Mouse (Mus musculus): ENCODE measurements around the gene Nrxn3. TPM values are rescaled to one million over a fixed set of nuclear protein-coding genes. Genes with fewer than 3 reads are reported as not detected.

Nrxn3 gene
- polyA plus RNA-seq, 1 experiment from 2014 or later: 1.3 TPM

DNA sequence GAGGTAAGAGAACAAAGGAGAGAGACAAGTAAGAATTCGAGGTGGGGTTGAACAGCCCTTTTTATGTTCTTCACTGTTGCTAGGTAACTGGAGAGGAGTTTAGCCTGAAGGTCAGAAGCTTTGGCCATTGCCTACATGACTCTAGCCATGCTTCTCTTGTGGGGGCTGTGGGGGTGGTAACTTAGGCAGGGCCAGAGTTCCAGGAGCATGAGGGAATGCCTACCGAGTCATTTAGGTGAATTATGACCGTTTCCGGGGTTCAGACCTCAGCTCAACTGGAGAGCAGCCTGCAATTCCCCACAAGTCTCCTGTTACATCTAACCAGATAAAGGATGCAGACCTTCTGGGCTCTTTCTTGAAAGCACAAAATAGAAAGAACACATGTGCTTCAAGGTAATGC, 1537.6 kb downstream of the Nrxn3 start:
- no peak for ATAC-seq (replicated peaks; ENCODE audit: extremely low read depth, insufficient read depth, low FRiP score)
- WGBS: 62% methylated on average over 4 of the region's 4 CpGs
- no peak overlapping the region for H3K27ac ChIP-seq (ENCODE audit: low read length)

DNA sequence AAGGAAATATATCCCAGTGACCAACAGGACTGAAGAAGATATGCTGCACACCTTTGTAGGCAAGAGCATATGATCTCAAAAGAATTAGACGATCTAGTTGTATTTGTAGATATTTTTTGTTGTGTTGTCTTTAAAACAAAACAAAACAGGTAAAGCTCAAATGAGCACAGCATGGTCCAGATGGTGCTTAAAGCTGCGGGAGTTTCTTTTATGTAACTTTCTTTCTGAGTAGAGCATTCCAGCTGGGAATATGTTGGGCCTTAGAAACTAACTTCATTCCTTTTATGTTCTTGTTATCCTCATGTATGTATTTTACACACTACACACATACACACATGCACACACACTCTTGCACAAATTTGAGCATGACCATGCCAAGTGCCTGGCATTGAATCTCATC, 1545.4 kb downstream of the Nrxn3 start:
- Histone ChIP-seq H3K9me3 (replicated peaks; ENCODE audit: control insufficient read depth, low read length) (no peaks in the 10 kb centered on the region), H3K9ac (ENCODE audit: low read length) (no peak overlapping the region), H3K4me1 (ENCODE audit: control insufficient read depth, insufficient read depth, low read length) (no peaks in the 10 kb centered on the region), H3K4me3 (ENCODE audit: low read length) (no peak overlapping the region), H3K4me2 (ENCODE audit: low read depth, low read length) (no peak overlapping the region), H3K27me3 (ENCODE audit: control insufficient read depth, insufficient read depth, low read length) (no peaks in the 10 kb centered on the region), H3K36me3 (ENCODE audit: control insufficient read depth, insufficient read depth) (no peaks in the 10 kb centered on the region), H3K27ac (ENCODE audit: low read length) (no peak overlapping the region)
- 73% methylated on average over 2 of the region's 2 CpGs for WGBS
- no peak for ATAC-seq (replicated peaks; ENCODE audit: extremely low read depth, insufficient read depth, low FRiP score)

More for the DNA sequence above, 1537.6 kb downstream of the Nrxn3 start:
- Histone ChIP-seq H3K9ac (ENCODE audit: low read length) (no peak overlapping the region), H3K4me2 (ENCODE audit: low read depth, low read length) (no peak overlapping the region), H3K4me1 (ENCODE audit: control insufficient read depth, insufficient read depth, low read length) (no peaks in the 10 kb centered on the region), H3K27me3 (ENCODE audit: control insufficient read depth, insufficient read depth, low read length) (no peaks in the 10 kb centered on the region), H3K9me3 (replicated peaks; ENCODE audit: control insufficient read depth, low read length) (no peaks in the 10 kb centered on the region), H3K36me3 (ENCODE audit: control insufficient read depth, insufficient read depth) (no peaks in the 10 kb centered on the region), H3K4me3 (ENCODE audit: low read length) (no peak overlapping the region)

DNA sequence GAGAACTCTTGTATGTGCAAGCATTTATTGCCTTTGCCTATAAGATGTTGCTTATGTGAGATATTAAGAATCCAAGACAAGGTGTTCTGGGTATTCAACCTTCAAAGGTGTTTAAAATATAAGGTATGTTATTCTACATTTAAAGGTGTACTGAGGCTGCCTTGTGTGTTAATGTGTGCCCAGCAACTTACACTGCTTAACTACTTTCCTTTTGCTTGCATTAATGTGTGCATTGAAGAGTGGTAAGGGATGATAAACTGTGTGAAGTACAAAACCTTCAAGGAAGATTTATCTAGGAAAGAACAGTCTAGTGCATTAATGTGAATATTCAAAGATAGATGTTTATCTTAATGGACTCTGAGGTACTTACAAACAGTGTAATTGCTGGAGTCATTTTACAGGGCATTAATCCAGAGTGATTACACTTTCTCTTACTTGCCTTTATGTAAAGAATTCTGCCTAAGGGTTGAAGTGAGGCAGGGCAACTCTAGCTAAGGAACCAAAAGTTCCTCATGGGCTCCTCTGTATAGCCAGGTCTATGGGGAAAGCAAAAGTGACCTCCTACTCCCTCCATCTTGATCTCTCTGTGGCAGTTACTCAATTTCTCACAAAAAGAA, 1548.2 kb downstream of the Nrxn3 start:
- H3K4me1 ChIP-seq (ENCODE audit: control insufficient read depth, insufficient read depth, low read length): no peaks in the 10 kb centered on the region
- H3K4me3 ChIP-seq (ENCODE audit: low read length): no peak overlapping the region
- no peak overlapping the region for H3K27ac ChIP-seq (ENCODE audit: low read length)
- H3K9ac ChIP-seq (ENCODE audit: low read length): no peak overlapping the region
- no peaks in the 10 kb centered on the region for H3K9me3 ChIP-seq (replicated peaks; ENCODE audit: control insufficient read depth, low read length)
- no peak for ATAC-seq (replicated peaks; ENCODE audit: extremely low read depth, insufficient read depth, low FRiP score)
- H3K4me2 ChIP-seq (ENCODE audit: low read depth, low read length): no peak overlapping the region
- H3K27me3 ChIP-seq (ENCODE audit: control insufficient read depth, insufficient read depth, low read length): no peaks in the 10 kb centered on the region
- no peaks in the 10 kb centered on the region for H3K36me3 ChIP-seq (ENCODE audit: control insufficient read depth, insufficient read depth)

DNA sequence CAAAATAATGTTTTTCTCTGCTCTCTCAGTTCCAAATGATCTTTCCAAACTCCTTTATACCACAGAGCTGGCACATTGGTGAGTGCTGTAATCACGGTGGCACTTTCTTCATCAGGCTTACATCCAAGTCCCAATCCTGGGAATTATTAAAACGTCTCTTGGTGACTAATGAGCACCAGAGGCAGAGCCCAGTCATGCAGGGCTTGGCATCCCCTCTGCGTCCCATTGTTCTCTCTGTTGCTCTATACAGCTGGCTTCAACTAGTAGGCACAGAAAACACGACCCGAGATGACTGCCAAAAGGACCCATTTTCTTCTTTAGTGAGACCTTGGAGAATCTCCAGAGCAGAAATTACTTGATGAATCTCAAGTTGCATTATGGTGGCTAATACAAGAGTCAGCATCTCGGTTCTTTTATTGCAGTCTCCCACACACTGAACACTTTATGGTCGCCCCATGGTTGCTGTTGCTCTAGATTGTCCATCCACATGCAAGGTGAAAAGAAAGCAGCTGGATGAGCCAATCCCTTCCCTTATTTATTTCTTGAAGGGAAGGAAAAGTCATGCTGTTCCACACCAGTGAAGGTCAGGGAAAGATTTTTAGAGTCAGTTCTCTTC, 1552.1 kb downstream of the Nrxn3 start:
- H3K4me2 ChIP-seq (ENCODE audit: low read depth, low read length): no peak overlapping the region
- ATAC-seq (replicated peaks; ENCODE audit: extremely low read depth, insufficient read depth, low FRiP score): no peak
- H3K9ac ChIP-seq (ENCODE audit: low read length): no peak overlapping the region
- H3K4me3 ChIP-seq (ENCODE audit: low read length): no peak overlapping the region
- H3K36me3 ChIP-seq (ENCODE audit: control insufficient read depth, insufficient read depth): no peaks in the 10 kb centered on the region
- no peaks in the 10 kb centered on the region for H3K4me1 ChIP-seq (ENCODE audit: control insufficient read depth, insufficient read depth, low read length)
- 72% methylated on average over 7 of the region's 7 CpGs for WGBS
- no peak overlapping the region for H3K27ac ChIP-seq (ENCODE audit: low read length)
- no peaks in the 10 kb centered on the region for H3K9me3 ChIP-seq (replicated peaks; ENCODE audit: control insufficient read depth, low read length)
- H3K27me3 ChIP-seq (ENCODE audit: control insufficient read depth, insufficient read depth, low read length): no peaks in the 10 kb centered on the region

DNA sequence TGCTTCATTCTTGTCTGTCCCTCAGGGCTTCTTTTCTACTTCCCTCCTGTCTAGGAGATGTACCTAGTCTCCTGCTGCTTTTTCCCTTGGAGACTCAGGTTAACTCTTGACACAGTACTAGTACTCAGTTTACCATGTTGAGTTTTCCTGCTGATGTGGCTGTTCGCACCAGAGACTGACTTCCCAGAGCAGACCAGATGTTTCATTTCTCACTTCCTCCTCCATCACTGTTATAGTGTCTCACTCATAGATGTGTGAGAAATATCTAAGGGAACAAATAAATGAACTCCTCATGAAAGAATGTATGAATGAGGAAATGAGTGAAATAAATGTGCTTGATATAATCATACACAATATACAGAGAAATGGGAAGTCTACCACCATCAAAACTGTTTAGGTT, 1558.6 kb downstream of the Nrxn3 start:
- Histone ChIP-seq H3K4me2 (ENCODE audit: low read depth, low read length) (no peak overlapping the region), H3K9me3 (replicated peaks; ENCODE audit: control insufficient read depth, low read length) (no peaks in the 10 kb centered on the region), H3K4me3 (ENCODE audit: low read length) (no peak overlapping the region), H3K36me3 (ENCODE audit: control insufficient read depth, insufficient read depth) (no peaks in the 10 kb centered on the region), H3K27ac (ENCODE audit: low read length) (no peak overlapping the region), H3K27me3 (ENCODE audit: control insufficient read depth, insufficient read depth, low read length) (no peaks in the 10 kb centered on the region), H3K4me1 (ENCODE audit: control insufficient read depth, insufficient read depth, low read length) (no peaks in the 10 kb centered on the region), H3K9ac (ENCODE audit: low read length) (no peak overlapping the region)
- 69% methylated on average over 1 of the region's 1 CpGs for WGBS
- ATAC-seq (replicated peaks; ENCODE audit: extremely low read depth, insufficient read depth, low FRiP score): no peak

DNA sequence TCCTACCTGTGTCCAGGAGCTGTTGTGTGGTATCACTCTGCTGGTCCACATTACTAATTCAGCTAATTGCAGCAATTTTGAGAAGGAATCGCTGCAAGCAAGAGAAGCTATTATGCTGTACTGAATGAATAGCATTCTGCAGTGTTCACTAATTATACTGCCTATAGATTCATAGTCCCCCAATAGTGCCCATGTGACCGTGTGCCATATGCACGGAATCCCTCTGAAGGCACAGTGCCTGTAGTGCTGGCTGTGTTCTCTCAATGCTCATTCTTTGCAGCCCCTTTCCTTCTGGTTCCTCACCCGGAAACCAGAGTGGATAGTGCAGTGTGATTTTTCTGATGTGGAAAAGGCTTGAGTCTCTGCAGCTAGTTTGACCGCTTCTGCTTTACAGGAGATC, 1560.3 kb downstream of the Nrxn3 start:
- ATAC-seq (replicated peaks; ENCODE audit: extremely low read depth, insufficient read depth, low FRiP score): no peak
- H3K9ac ChIP-seq (ENCODE audit: low read length): no peak overlapping the region
- H3K36me3 ChIP-seq (ENCODE audit: control insufficient read depth, insufficient read depth): no peaks in the 10 kb centered on the region
- H3K27me3 ChIP-seq (ENCODE audit: control insufficient read depth, insufficient read depth, low read length): no peaks in the 10 kb centered on the region
- H3K27ac ChIP-seq (ENCODE audit: low read length): no peak overlapping the region
- no peaks in the 10 kb centered on the region for H3K9me3 ChIP-seq (replicated peaks; ENCODE audit: control insufficient read depth, low read length)
- WGBS: 85% methylated on average over 5 of the region's 5 CpGs
- H3K4me3 ChIP-seq (ENCODE audit: low read length): no peak overlapping the region
- no peak overlapping the region for H3K4me2 ChIP-seq (ENCODE audit: low read depth, low read length)
- no peaks in the 10 kb centered on the region for H3K4me1 ChIP-seq (ENCODE audit: control insufficient read depth, insufficient read depth, low read length)

DNA sequence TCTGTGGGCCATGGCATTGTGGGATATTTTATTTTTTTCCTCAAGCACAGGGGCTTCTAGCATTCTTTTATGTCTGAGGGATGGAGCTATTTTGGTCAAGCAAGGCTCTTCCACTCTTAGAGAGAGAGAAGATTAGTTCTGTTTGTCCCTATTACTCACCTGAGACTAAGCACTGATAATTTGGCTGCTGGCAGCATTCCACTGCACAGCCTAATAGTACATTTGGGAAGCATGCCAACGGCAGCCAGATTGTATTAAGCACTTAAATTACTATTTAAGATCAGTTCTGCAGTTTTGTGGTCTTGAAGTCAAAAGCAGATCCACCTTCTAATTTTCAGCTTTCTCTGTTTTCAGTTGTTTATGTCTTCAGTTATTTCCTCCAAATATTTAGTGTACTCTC, 1580.0 kb downstream of the Nrxn3 start:
- no peak overlapping the region for H3K4me3 ChIP-seq (ENCODE audit: low read length)
- H3K4me1 ChIP-seq (ENCODE audit: control insufficient read depth, insufficient read depth, low read length): peaks cover 5% of the 10 kb centered on the region
- no peak for ATAC-seq (replicated peaks; ENCODE audit: extremely low read depth, insufficient read depth, low FRiP score)
- 39% methylated on average over 1 of the region's 1 CpGs for WGBS
- no peak overlapping the region for H3K27ac ChIP-seq (ENCODE audit: low read length)
- H3K4me2 ChIP-seq (ENCODE audit: low read depth, low read length): no peak overlapping the region
- H3K9me3 ChIP-seq (replicated peaks; ENCODE audit: control insufficient read depth, low read length): no peaks in the 10 kb centered on the region
- no peak overlapping the region for H3K9ac ChIP-seq (ENCODE audit: low read length)
- H3K36me3 ChIP-seq (ENCODE audit: control insufficient read depth, insufficient read depth): no peaks in the 10 kb centered on the region
- no peaks in the 10 kb centered on the region for H3K27me3 ChIP-seq (ENCODE audit: control insufficient read depth, insufficient read depth, low read length)

DNA sequence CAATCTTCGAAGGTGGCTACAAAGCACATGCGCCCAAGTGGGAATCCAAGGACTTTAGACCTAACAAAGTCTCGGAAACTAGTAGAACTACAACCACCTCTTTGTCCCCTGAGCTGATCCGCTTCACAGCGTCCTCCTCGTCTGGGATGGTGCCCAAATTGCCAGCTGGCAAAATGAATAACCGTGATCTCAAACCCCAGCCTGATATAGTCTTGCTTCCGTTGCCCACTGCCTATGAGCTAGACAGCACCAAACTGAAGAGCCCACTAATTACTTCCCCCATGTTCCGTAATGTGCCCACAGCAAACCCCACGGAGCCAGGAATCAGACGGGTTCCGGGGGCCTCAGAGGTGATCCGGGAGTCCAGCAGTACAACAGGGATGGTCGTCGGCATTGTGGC, 1609.1 kb downstream of the Nrxn3 start:
- Histone ChIP-seq H3K27ac (ENCODE audit: low read length) (no peak overlapping the region), H3K4me1 (ENCODE audit: control insufficient read depth, insufficient read depth, low read length) (no peaks in the 10 kb centered on the region)
- WGBS: 88% methylated on average over 15 of the region's 15 CpGs

DNA sequence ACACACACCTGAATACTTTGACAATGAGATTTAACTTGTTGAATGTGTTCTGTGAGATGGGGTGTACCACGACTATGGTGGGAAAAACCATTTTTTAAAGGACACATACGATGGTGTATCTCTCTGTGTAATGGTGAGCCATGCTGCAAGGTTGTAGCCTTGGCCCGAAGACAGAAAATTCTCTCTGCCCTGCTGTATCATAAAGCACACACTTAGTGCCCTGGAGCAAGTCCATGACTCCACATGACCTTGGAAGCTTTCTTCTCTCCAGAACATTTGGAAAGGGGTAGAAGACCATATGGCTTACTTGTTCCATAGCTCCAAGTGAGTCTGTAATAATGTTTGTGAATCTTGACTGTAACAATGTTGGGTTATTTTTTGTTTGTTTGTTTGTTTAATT, 1609.8 kb downstream of the Nrxn3 start:
- Histone ChIP-seq H3K36me3 (ENCODE audit: control insufficient read depth, insufficient read depth) (no peaks in the 10 kb centered on the region), H3K27ac (ENCODE audit: low read length) (no peak overlapping the region), H3K27me3 (ENCODE audit: control insufficient read depth, insufficient read depth, low read length) (no peaks in the 10 kb centered on the region), H3K4me2 (ENCODE audit: low read depth, low read length) (no peak overlapping the region), H3K9me3 (replicated peaks; ENCODE audit: control insufficient read depth, low read length) (no peaks in the 10 kb centered on the region), H3K4me1 (ENCODE audit: control insufficient read depth, insufficient read depth, low read length) (no peaks in the 10 kb centered on the region), H3K9ac (ENCODE audit: low read length) (no peak overlapping the region), H3K4me3 (ENCODE audit: low read length) (no peak overlapping the region)
- WGBS: 88% methylated on average over 3 of the region's 3 CpGs
- ATAC-seq (replicated peaks; ENCODE audit: extremely low read depth, insufficient read depth, low FRiP score): no peak

More for the DNA sequence above, 1609.1 kb downstream of the Nrxn3 start:
- Histone ChIP-seq H3K9me3 (replicated peaks; ENCODE audit: control insufficient read depth, low read length) (no peaks in the 10 kb centered on the region), H3K27me3 (ENCODE audit: control insufficient read depth, insufficient read depth, low read length) (no peaks in the 10 kb centered on the region), H3K9ac (ENCODE audit: low read length) (no peak overlapping the region), H3K36me3 (ENCODE audit: control insufficient read depth, insufficient read depth) (no peaks in the 10 kb centered on the region), H3K4me3 (ENCODE audit: low read length) (no peak overlapping the region), H3K4me2 (ENCODE audit: low read depth, low read length) (no peak overlapping the region)
- ATAC-seq (replicated peaks; ENCODE audit: extremely low read depth, insufficient read depth, low FRiP score): no peak

Measured in heart, embryonic 16.5 days (tissue).